Mouse (Mus musculus) A20 (cell line): ENCODE results near the gene Ribc2.

Experiments
- DNase-seq: peaks from one replicate; pipeline ENCODE4 v3.0.0-alpha.2; 2011; ENCODE audit warnings: low read depth, low spot score

The Ribc2 gene

GRCm38 (mm10) chr15:85131275-85132192, at the start of gene Ribc2, which contains the start of gene Smc1b:
Gene Ribc2, plus strand, starts transcription at chr15:85132078.
Gene Smc1b, minus strand, starts transcription at chr15:85131964.
- DNase-seq, result no peak

- no peak for DNase-seq
Measured at GRCm38 (mm10) chr15:85085641-85086040, 46.2 kb upstream of the Ribc2 start.

- no peak for DNase-seq
Measured at GRCm38 (mm10) chr15:85132193-85132520, 279 bp downstream of the Ribc2 start.

GRCm38 (mm10) chr15:85135143-85135542, 3.3 kb downstream of the Ribc2 start:
- DNase-seq, result no peak

- DNase-seq, result no peak
Measured at GRCm38 (mm10) chr15:85141290-85141689, 9.4 kb downstream of the Ribc2 start.

DNA sequence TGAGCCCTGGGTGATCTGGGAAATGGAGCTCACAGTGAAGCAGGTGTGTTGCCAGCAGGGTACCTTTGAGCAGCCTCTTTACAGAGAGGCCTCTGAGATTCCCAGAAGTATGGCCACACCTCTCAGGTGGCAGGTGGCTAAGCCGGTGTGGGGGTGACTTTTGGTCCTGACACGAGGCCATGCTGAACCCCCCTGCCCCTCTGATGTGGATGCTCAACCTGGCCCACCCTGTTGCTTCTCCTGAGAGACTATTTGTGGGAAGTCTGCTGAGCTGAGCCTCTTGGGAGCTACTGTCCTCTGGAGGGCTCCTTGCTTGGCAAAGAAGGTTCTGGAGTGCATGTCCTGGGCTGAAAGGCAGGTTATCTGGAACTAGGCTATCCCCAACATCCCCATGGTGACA, 10.6 kb downstream of the Ribc2 start:
- DNase-seq, result no peak

GRCm38 (mm10) chr15:85143161-85143560, 11.3 kb downstream of the Ribc2 start:
- DNase-seq, result no peak

DNA sequence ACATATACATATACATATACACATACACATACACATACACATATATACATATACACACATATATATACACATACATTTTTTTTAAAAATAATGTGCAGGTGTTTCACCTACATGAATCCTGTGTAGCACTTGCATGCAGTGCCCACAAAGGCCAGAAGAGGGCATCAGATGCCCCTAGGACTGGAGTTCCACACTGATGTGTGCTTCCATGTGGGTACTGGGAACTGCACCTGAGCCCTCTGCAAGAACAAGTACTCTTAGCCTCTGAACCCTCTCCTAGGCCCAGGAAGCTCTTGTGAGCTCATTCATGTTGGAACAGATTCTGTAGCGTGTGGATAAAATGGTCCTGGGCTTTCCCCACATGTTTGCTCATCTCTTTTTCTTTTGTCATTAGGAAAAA, 11.9 kb downstream of the Ribc2 start:
- peak; percentile 16 for DNase-seq

GRCm38 (mm10) chr15:85144249-85144648, 12.4 kb downstream of the Ribc2 start:
- no peak for DNase-seq

- DNase-seq, result peak; percentile 61
Measured at GRCm38 (mm10) chr15:85151433-85151918, 19.6 kb downstream of the Ribc2 start.

DNA sequence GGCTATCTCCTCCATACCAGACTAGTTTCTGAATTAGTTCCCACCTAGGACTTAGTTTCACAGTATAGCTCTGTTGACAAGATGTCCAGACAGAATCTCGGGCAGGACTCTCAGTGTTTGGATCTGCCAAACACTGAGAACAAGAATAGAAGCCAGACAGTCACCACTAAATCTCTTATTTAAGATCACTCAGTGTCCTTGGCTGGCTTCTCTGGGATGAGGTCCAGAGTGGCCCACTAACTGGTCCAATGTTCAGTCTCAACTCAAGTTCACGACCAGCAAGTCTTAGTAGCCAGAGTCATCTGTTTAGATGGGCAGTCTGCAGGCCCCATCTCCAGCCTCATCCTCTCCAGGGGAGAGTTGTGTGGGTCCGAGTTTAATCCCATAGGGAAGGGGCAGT, 20.7 kb downstream of the Ribc2 start:
- no peak for DNase-seq

- DNase-seq, result no peak
Measured at GRCm38 (mm10) chr15:85154091-85154490, 22.2 kb downstream of the Ribc2 start.

DNA sequence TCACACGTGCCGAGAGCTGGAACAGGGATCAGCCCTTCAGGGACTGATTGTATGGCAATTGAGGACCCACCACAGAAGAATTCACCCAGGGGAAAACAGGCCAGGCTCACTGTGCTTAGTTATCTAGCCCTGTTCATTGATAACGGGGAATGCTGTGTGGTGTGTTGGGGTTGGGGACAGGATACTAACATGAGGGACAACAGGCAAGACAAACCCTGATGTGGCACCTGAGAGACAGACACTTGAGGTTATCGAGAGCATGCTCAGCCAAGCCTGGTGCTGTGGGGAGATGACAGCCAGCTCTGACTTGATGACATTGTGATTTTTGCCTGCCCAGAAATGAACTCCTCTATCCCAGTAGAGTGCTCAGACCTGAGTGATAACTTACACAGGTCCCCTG, 24.3 kb downstream of the Ribc2 start:
- DNase-seq, result no peak

- DNase-seq, result no peak
Measured at GRCm38 (mm10) chr15:85161416-85161815, 29.5 kb downstream of the Ribc2 start.

DNA sequence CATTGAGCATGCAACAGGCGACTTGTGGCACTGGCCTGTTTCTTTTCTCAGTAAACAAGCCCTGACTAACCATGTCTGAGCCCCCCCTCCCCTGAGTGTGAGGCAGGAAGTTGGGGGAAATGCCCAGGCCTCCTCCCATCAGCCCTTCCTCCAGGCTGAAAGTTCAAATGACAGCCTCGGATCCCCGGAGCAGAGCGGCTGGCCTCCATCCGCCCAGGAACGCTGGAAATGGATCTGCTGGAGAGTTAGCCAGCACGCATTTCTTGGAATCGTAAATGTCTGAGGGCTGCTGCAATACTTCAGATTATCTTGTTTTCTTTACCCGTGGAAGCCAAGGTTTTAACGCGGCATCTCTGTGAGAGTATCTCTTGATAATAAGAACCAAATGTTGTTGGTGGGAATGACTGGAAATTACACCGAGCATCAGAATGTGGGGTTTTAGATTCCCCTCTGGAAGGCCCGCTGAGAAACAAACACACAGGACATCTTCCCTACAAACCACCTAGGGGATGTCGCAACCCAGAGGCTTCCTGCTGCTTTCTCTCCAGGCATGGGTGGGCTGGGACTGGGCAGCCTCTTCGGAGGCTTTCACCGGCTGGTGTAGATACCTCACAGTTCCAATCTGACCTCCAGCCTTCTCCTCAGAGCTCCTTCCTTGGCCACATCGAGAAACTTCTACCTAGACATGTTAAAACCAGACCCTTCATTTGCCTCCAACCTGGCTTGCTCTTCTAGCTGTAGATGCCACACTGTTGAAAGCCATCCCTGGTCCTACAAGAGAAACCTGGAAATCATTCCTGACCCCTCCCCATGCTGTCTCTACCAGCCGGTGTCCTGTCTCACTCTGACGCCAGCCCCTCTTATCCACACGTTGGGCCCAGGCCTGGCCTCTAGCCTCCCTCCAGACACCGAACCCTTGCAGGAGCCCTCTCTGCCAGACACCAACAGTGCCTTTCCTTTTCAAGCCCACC, 31.1 kb downstream of the Ribc2 start:
- no peak for DNase-seq

GRCm38 (mm10) chr15:85166433-85166933, 34.6 kb downstream of the Ribc2 start:
- DNase-seq, result no peak

- DNase-seq, result no peak
Measured at GRCm38 (mm10) chr15:85167086-85167679, 35.3 kb downstream of the Ribc2 start.

- no peak for DNase-seq
Measured at GRCm38 (mm10) chr15:85172054-85172453, 40.2 kb downstream of the Ribc2 start.

GRCm38 (mm10) chr15:85173425-85173824, 41.5 kb downstream of the Ribc2 start:
- DNase-seq, result no peak

DNA sequence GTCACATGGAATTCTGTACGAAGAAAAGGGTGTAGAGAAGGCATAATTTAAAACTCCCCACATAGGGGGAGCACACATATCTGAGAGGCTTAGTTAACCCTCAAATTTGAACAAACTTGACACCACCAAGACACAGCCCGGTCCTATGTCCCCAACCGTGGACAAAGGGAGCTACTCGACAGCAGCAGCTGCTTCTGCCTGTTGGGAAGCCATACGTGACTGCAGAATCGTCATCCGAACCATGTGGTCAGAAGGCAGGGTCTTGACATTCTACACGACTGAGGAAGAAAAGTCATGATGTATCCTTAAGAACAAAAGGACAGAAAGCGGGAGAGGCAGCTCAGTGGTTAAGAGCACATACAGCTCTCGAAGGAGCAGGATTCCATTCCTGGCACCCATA, 42.2 kb downstream of the Ribc2 start:
- no peak for DNase-seq

DNA sequence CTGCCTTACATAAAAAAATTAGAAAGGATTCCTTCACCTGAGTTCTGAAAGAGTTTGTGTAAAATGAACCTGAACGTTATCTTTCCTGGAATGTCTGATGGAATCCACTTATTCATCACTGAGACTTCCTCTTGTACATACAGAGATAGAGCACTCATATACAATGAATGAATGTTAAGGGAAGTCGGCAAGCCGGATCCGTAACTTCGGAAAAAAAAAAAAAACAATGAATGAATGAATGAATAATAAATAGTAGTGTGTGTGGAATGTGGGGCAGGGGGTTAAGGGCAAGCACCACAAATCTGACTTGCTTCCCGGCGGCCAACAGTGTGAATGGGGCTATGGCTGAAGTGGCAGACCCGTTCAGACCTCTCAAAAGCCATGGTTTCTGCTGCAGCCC, 45.7 kb downstream of the Ribc2 start:
- peak; percentile 56 for DNase-seq

GRCm38 (mm10) chr15:85178172-85178571, 46.3 kb downstream of the Ribc2 start:
- DNase-seq, result no peak
